Mouse (Mus musculus) myocyte (in vitro differentiated cells): ENCODE data around the gene Il9r.

Experiments
- CEBPB ChIP-seq: IDR thresholded peaks from 2 replicates; pipeline ENCODE4 v1.6.1; 2011; ENCODE audit warnings: mild to moderate bottlenecking, moderate library complexity; ENCODE audit not compliant: poor library complexity, insufficient read depth, severe bottlenecking
- E2F4 ChIP-seq: IDR thresholded peaks from one replicate; pipeline ENCODE4 v1.6.1; 2011; ENCODE audit warnings: mild to moderate bottlenecking, control low read depth, moderate library complexity; ENCODE audit not compliant: insufficient read depth
- MAX ChIP-seq: IDR thresholded peaks from one replicate; pipeline ENCODE4 v1.6.1; 2011; ENCODE audit warnings: low read depth, mild to moderate bottlenecking, control low read depth
- MYOG ChIP-seq, 3 experiments: IDR thresholded peaks; one replicate each; pipeline ENCODE4 v1.6.1; 2011; ENCODE audit warnings: control low read depth in 2 of 3, low read depth in 2 of 3, mild to moderate bottlenecking in 2 of 3; ENCODE audit not compliant: insufficient read length in 2 of 3, control insufficient read depth in 1 of 3, insufficient read depth in 1 of 3
- POLR2A ChIP-seq: IDR thresholded peaks from one replicate; pipeline ENCODE4 v1.6.1; 2011; ENCODE audit warnings: low read depth, mild to moderate bottlenecking, control low read depth, moderate library complexity; ENCODE audit not compliant: insufficient read length
- POLR2AphosphoS2 ChIP-seq: IDR thresholded peaks from one replicate; pipeline ENCODE4 v1.6.1; 2011; ENCODE audit warnings: low read depth, control low read depth; ENCODE audit not compliant: insufficient read length

DNA sequence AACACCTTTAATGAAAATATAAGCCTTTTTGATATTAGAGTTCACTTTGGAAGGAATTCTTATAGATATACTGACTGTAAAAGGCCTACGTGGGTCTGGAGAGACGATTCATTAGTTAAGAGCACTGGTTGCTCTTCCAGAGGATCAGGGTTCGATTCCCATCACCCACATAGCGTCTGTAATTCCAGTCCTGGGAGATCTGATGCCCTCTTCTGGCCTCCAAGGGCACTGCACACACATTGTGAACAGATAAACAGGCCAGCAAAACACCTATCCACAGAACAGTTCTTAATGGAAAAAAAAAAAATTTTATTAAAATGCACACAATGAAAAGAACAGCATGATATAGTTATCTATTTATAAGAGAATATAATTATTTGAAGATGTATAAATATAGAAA lies 12.8 kb downstream of the Il9r start:
- TF ChIP-seq MYOG (IDR thresholded peaks at IDR 0.05; ENCODE audit: control insufficient read depth in 1 of 3, insufficient read depth in 1 of 3, insufficient read length in 2 of 3, low read depth in 2 of 3) (no peak), POLR2A (no peak), MAX (no peak), E2F4 (no peak), CEBPB (no peak), POLR2AphosphoS2 (no peak)
